Mouse (Mus musculus) thymus, adult 2 months (tissue): ENCODE results near the gene Fstl3.

ENCODE experiments used
- CTCF ChIP-seq: fragments of 200-500 bp; IDR thresholded peaks from 2 replicates; pipeline ENCODE4 v1.5.1; 2012; ENCODE audit warnings: mild to moderate bottlenecking, control low read depth, low read length, moderate library complexity, borderline replicate concordance; ENCODE audit not compliant: control insufficient read depth, poor library complexity, insufficient read depth; ENCODE audit errors: extremely low read depth
- POLR2A ChIP-seq: fragments of 200-500 bp; IDR thresholded peaks from 2 replicates; pipeline ENCODE4 v1.6.1; 2012; ENCODE audit warnings: mild to moderate bottlenecking, low read length, control low read depth, moderate library complexity; ENCODE audit not compliant: control insufficient read depth, poor library complexity, insufficient read depth; ENCODE audit errors: extremely low read depth

- TF ChIP-seq POLR2A (no peak), CTCF (no peak)
These were observed 20.4 kb upstream of the Fstl3 start for GRCm38 (mm10) chr10:79756660-79757059.
